Mouse (Mus musculus) embryonic fibroblast, embryonic 13.5 days (primary cell): Measurements from ENCODE around the gene Il1f8. TPM values are rescaled to one million over a fixed set of nuclear protein-coding genes. Genes with fewer than 3 reads are reported as not detected.
"Not testable (repeated sequence)": the region's sequence is repeated elsewhere in the genome, so short reads cannot be mapped to it uniquely, and the experiment has no call there.

ENCODE experiments used
- H3K27ac ChIP-seq: 2 replicates; pipeline ENCODE4 v1.5.1; 2012; ENCODE audit warnings: low read length, control low read depth, inconsistent platforms; ENCODE audit not compliant: insufficient read depth
- H3K4me1 ChIP-seq: 2 replicates; pipeline ENCODE4 v1.6.1; 2011; ENCODE audit warnings: low read length; ENCODE audit not compliant: control insufficient read depth, insufficient read depth
- H3K4me3 ChIP-seq: 2 replicates; pipeline ENCODE4 v1.5.1; 2011; ENCODE audit warnings: mild to moderate bottlenecking, control low read depth, low read length; ENCODE audit not compliant: insufficient read depth
- CTCF ChIP-seq: IDR thresholded peaks from 2 replicates; pipeline ENCODE4 v1.5.1; 2011; ENCODE audit warnings: mild to moderate bottlenecking, control low read depth, low read length, moderate library complexity, borderline replicate concordance; ENCODE audit not compliant: insufficient read depth
- POLR2A ChIP-seq: IDR thresholded peaks from 2 replicates; pipeline ENCODE4 v1.6.1; 2011; ENCODE audit warnings: low read depth, mild to moderate bottlenecking, control low read depth, low read length, moderate library complexity
- polyA plus RNA-seq: library from polyadenylated mRNA; stranded (reverse); fragments of >200 nt; gene quantifications from 2 replicates; pipeline ENCODE4 v1.2.4, GENCODE M21; 2011; ENCODE audit warnings: low read depth; ENCODE audit not compliant: missing spikeins, insufficient read length

The Il1f8 gene
- not detected in 2 replicates for polyA plus RNA-seq

- Histone ChIP-seq H3K4me1 (no peaks in the 10 kb centered on the region), H3K4me3 (no peak within 1 kb of the TSS), H3K27ac (no peak within 1 kb of the TSS)
- TF ChIP-seq POLR2A (no peak), CTCF (no peak)
Observed at GRCm38 (mm10) chr2:24152861-24153260, at the start of gene Il1f8. Gene Il1f8, plus strand, starts transcription at chr2:24153161.

- Histone ChIP-seq H3K4me1 (no peaks in the 10 kb centered on the region), H3K27ac (no peak overlapping the region), H3K4me3 (no peak overlapping the region)
- no peak for TF ChIP-seq CTCF
- TF ChIP-seq POLR2A, result no peak
Observed at GRCm38 (mm10) chr2:24103619-24104289, 49.2 kb upstream of the Il1f8 start.

- Histone ChIP-seq H3K4me3 (no peak overlapping the region), H3K27ac (no peak overlapping the region), H3K4me1 (no peaks in the 10 kb centered on the region)
- TF ChIP-seq POLR2A, result no peak
- TF ChIP-seq CTCF, result no peak
Observed at GRCm38 (mm10) chr2:24109085-24109484, 43.9 kb upstream of the Il1f8 start.

- Histone ChIP-seq H3K4me3 (no peak overlapping the region), H3K4me1 (no peaks in the 10 kb centered on the region), H3K27ac (no peak overlapping the region)
- no peak for TF ChIP-seq CTCF
- TF ChIP-seq POLR2A, result no peak
Observed at GRCm38 (mm10) chr2:24134373-24134772, 18.6 kb upstream of the Il1f8 start.

- H3K27ac ChIP-seq, H3K4me3 ChIP-seq: not testable (repeated sequence)
- TF ChIP-seq CTCF, result 0 out of 2 replicates have a peak, but pooled peaks have one; percentile 11
Observed at GRCm38 (mm10) chr2:24181683-24182331, 28.8 kb downstream of the Il1f8 start.

GRCm38 (mm10) chr2:24182423-24183147 lies 29.6 kb downstream of the Il1f8 start:
- H3K4me1 ChIP-seq, H3K4me3 ChIP-seq, H3K27ac ChIP-seq: not testable (repeated sequence)

More at GRCm38 (mm10) chr2:24181683-24182331, 28.8 kb downstream of the Il1f8 start:
- not testable (repeated sequence) for H3K4me1 ChIP-seq

- H3K4me1 ChIP-seq, H3K27ac ChIP-seq, H3K4me3 ChIP-seq: not testable (repeated sequence)
Observed at GRCm38 (mm10) chr2:24184092-24184491, 31.1 kb downstream of the Il1f8 start.

- H3K4me1 ChIP-seq, result no peaks in the 10 kb centered on the region
- no peak within 1 kb of the TSS for H3K27ac ChIP-seq
- no peak for TF ChIP-seq POLR2A
- no peak for TF ChIP-seq CTCF
- no peak within 1 kb of the TSS for H3K4me3 ChIP-seq
Observed at GRCm38 (mm10) chr2:24186176-24186575, 33.2 kb downstream of the Il1f8 start, which contains the start of gene Il1f9. Gene Il1f9, plus strand, starts transcription at chr2:24186476.

- Histone ChIP-seq H3K27ac (no peak overlapping the region), H3K4me1 (no peaks in the 10 kb centered on the region), H3K4me3 (no peak overlapping the region)
- no peak for TF ChIP-seq CTCF
- no peak for TF ChIP-seq POLR2A
Observed at GRCm38 (mm10) chr2:24187585-24187984, 34.6 kb downstream of the Il1f8 start.

GRCm38 (mm10) chr2:24188189-24188588 lies 35.2 kb downstream of the Il1f8 start:
- no peak overlapping the region for H3K4me3 ChIP-seq
- H3K27ac ChIP-seq, result no peak overlapping the region
- no peak for TF ChIP-seq CTCF
- no peak for TF ChIP-seq POLR2A
- H3K4me1 ChIP-seq, result no peaks in the 10 kb centered on the region

Other genes starting within 250 kb of the Il1f8 start
- gene Hnmt, start 103.8 kb upstream of the Il1f8 start, polyA plus RNA-seq, result 0.54 and 0.60 TPM in 2 replicates
- gene Tbpl2, start 56.6 kb upstream of the Il1f8 start, polyA plus RNA-seq, result not detected in 2 replicates
- gene Il1f9, start 33.3 kb downstream of the Il1f8 start, polyA plus RNA-seq, result not detected in 2 replicates
- not detected in 2 replicates for gene Il1f6, start 62.3 kb downstream of the Il1f8 start, polyA plus RNA-seq
- gene Il1f5, start 123.8 kb downstream of the Il1f8 start, polyA plus RNA-seq, result not detected in 2 replicates
- gene Il1f10, start 138.0 kb downstream of the Il1f8 start, polyA plus RNA-seq, result not detected in 2 replicates
- gene Il1rn, start 183.7 kb downstream of the Il1f8 start, polyA plus RNA-seq, result 111 and 212 TPM in 2 replicates
- 2.0 and 7.6 TPM in 2 replicates for gene Psd4, start 214.4 kb downstream of the Il1f8 start, polyA plus RNA-seq